Mouse (Mus musculus) spleen, adult 2 months (tissue): Measurements from ENCODE around the gene Kif5a.

ENCODE experiments used
- CTCF ChIP-seq: fragments of 200-500 bp; IDR thresholded peaks from 2 replicates; pipeline ENCODE4 v1.5.1; 2011; ENCODE audit warnings: mild to moderate bottlenecking, inconsistent platforms; ENCODE audit not compliant: insufficient read depth, insufficient read length, insufficient replicate concordance; ENCODE audit errors: extremely low read depth
- POLR2A ChIP-seq: fragments of 200-500 bp; IDR thresholded peaks from 2 replicates; pipeline ENCODE4 v1.6.1; 2011; ENCODE audit warnings: low read depth, low read length, inconsistent platforms

DNA sequence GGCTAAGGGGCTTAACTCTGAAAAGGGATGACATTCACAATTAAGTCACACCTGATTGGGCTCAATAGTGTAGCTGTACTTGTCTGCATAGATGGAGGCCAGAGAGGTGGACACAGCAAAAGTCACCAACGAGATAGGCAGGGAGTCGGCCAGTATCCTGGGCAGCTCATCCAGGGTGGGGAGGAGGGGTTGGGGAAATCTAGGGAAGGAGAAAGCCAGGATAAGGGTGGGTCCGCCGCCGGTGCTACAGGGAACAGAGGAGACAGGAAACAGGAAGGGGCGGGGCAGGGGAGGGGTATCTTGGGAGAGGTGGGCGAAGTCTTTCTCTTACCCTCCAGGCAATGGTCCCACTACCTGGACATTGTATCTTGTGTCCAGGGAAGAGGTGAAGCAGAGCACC lies 86.4 kb downstream of the Kif5a start:
- TF ChIP-seq CTCF (no peak), POLR2A (no peak)
